Mouse (Mus musculus) limb, embryonic 10.5 days (tissue): ENCODE measurements around the gene Prph2. TPM values are rescaled to one million over a fixed set of nuclear protein-coding genes. Genes with fewer than 3 reads are reported as not detected.

ENCODE experiments used
- DNase-seq: peaks from one replicate; pipeline ENCODE4 v3.0.0-alpha.2; 2017; ENCODE audit warnings: low spot score
- H3K27ac ChIP-seq: fragments of 300-500 bp; sonication (generic); 2 replicates; pipeline ENCODE4 v1.5.1; 2016; ENCODE audit warnings: mild to moderate bottlenecking
- H3K27me3 ChIP-seq: fragments of 300-500 bp; sonication (generic); 2 replicates; pipeline ENCODE4 v1.6.1; 2016; ENCODE audit warnings: low read depth, mild to moderate bottlenecking; ENCODE audit not compliant: poor library complexity, severe bottlenecking
- H3K36me3 ChIP-seq: fragments of 300-500 bp; sonication (generic); 2 replicates; pipeline ENCODE4 v1.6.1; 2016; ENCODE audit warnings: mild to moderate bottlenecking, moderate library complexity
- H3K4me1 ChIP-seq: fragments of 300-500 bp; sonication (generic); 2 replicates; pipeline ENCODE4 v1.6.1; 2016
- H3K4me3 ChIP-seq: fragments of 300-500 bp; sonication (generic); 2 replicates; pipeline ENCODE4 v1.5.1; 2016; ENCODE audit warnings: mild to moderate bottlenecking, moderate library complexity
- H3K9me3 ChIP-seq: fragments of 300-500 bp; sonication (generic); replicated peaks from 2 replicates; pipeline ENCODE4 v1.6.1; 2016; ENCODE audit warnings: mild to moderate bottlenecking
- WGBS: fragments of 180-500 bp; shearing (Covaris S2); methylation state at CpG from one replicate; pipeline ENCODE4 v1.1.7; 2016; 5-methylcytosine and 5-hydroxymethylcytosine counted together
- polyA plus RNA-seq: library from polyadenylated mRNA; unstranded; fragments of >200 nt; fragmentation: Nextera tagmentation; extraction: Ambion mirVana; gene quantifications from 2 replicates; pipeline ENCODE4 v1.2.1, GENCODE M21; 2016

Prph2 gene
- polyA plus RNA-seq, 1 experiment from 2014 or later: not detected

GRCm38 (mm10) chr17:46942421-46942820 is 32.2 kb downstream of the Prph2 start:
- DNase-seq: no peak
- 97% methylated on average over 9 of the region's 9 CpGs for WGBS
- H3K27me3 ChIP-seq: no peaks in the 10 kb centered on the region
- H3K4me1 ChIP-seq: no peaks in the 10 kb centered on the region
- no peak overlapping the region for H3K27ac ChIP-seq
- H3K4me3 ChIP-seq: no peak overlapping the region
- peaks cover 100% of the 10 kb centered on the region for H3K36me3 ChIP-seq
- H3K9me3 ChIP-seq: no peaks in the 10 kb centered on the region

DNA sequence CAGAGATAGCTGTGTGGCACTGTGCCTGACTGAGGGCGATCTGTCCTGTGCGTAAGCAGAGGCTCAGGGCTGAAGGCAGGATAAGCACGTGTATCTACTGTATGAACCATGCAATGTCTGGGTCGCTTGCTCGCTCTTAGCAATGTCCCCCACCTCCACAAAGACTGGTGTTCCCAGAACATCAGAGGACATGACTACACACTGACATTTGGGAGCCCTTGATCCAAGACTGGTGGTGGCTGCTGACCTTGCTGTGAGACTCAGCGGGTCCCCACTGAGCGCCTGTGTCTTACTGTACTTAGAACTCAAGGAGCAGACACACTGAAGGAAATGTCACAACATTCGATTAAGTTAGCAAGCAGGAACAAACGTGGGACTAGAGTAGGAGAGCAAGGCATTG is 36.0 kb downstream of the Prph2 start:
- H3K27me3 ChIP-seq: no peaks in the 10 kb centered on the region
- H3K9me3 ChIP-seq: no peaks in the 10 kb centered on the region
- peaks cover 85% of the 10 kb centered on the region for H3K36me3 ChIP-seq
- no peak for DNase-seq
- no peaks in the 10 kb centered on the region for H3K4me1 ChIP-seq
- no peak overlapping the region for H3K4me3 ChIP-seq
- WGBS: 95% methylated on average over 9 of the region's 9 CpGs
- H3K27ac ChIP-seq: no peak overlapping the region

GRCm38 (mm10) chr17:46958045-46958444 is 47.8 kb downstream of the Prph2 start:
- no peaks in the 10 kb centered on the region for H3K4me1 ChIP-seq
- 89% methylated on average over 2 of the region's 2 CpGs for WGBS
- no peaks in the 10 kb centered on the region for H3K27me3 ChIP-seq
- H3K9me3 ChIP-seq: no peaks in the 10 kb centered on the region
- H3K27ac ChIP-seq: no peak overlapping the region
- no peak overlapping the region for H3K4me3 ChIP-seq
- peaks cover 100% of the 10 kb centered on the region for H3K36me3 ChIP-seq
- no peak for DNase-seq

GRCm38 (mm10) chr17:46960216-46960615 is 50.0 kb downstream of the Prph2 start:
- H3K36me3 ChIP-seq: peaks cover 100% of the 10 kb centered on the region

GRCm38 (mm10) chr17:46962153-46962552 is 51.9 kb downstream of the Prph2 start:
- no peak overlapping the region for H3K4me3 ChIP-seq
- DNase-seq: no peak
- no peaks in the 10 kb centered on the region for H3K4me1 ChIP-seq
- no peak overlapping the region for H3K27ac ChIP-seq
- no peaks in the 10 kb centered on the region for H3K9me3 ChIP-seq
- 84% methylated on average over 3 of the region's 3 CpGs for WGBS
- H3K27me3 ChIP-seq: no peaks in the 10 kb centered on the region
- peaks cover 100% of the 10 kb centered on the region for H3K36me3 ChIP-seq

More at GRCm38 (mm10) chr17:46960216-46960615, 50.0 kb downstream of the Prph2 start:
- no peaks in the 10 kb centered on the region for H3K27me3 ChIP-seq
- no peak overlapping the region for H3K4me3 ChIP-seq
- H3K27ac ChIP-seq: no peak overlapping the region
- no peaks in the 10 kb centered on the region for H3K4me1 ChIP-seq
- DNase-seq: no peak
- WGBS: 91% methylated on average over 10 of the region's 10 CpGs
- no peaks in the 10 kb centered on the region for H3K9me3 ChIP-seq

DNA sequence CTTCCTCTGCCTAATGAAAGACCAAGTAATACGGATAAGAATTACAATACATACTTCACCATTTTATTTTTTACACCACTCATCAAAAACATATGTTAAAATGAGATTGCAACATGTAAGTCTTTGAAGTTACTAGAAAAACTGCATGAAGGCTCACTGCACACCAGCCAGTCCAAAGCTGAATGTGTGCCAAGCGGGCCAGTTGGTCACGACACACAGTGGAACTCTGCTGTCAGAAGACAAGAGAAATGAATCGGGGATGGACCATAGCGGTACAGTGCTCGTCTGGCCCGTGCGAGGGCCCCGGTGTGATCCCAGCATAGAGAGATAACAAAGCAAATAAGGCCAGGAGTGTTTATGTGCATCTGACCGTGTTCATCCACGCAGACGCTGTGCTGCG is 52.9 kb downstream of the Prph2 start:
- WGBS: 94% methylated on average over 13 of the region's 13 CpGs
- no peak overlapping the region for H3K27ac ChIP-seq

GRCm38 (mm10) chr17:46966892-46967291 is 56.6 kb downstream of the Prph2 start:
- WGBS: 90% methylated on average over 14 of the region's 14 CpGs
- no peak overlapping the region for H3K27ac ChIP-seq
- H3K9me3 ChIP-seq: no peaks in the 10 kb centered on the region
- no peaks in the 10 kb centered on the region for H3K4me1 ChIP-seq
- no peak for DNase-seq
- no peak overlapping the region for H3K4me3 ChIP-seq
- no peaks in the 10 kb centered on the region for H3K27me3 ChIP-seq
- H3K36me3 ChIP-seq: peaks cover 99% of the 10 kb centered on the region

More for the DNA sequence above, 52.9 kb downstream of the Prph2 start:
- no peak overlapping the region for H3K4me3 ChIP-seq
- no peaks in the 10 kb centered on the region for H3K27me3 ChIP-seq
- peaks cover 100% of the 10 kb centered on the region for H3K36me3 ChIP-seq
- H3K4me1 ChIP-seq: no peaks in the 10 kb centered on the region
- DNase-seq: no peak
- no peaks in the 10 kb centered on the region for H3K9me3 ChIP-seq

DNA sequence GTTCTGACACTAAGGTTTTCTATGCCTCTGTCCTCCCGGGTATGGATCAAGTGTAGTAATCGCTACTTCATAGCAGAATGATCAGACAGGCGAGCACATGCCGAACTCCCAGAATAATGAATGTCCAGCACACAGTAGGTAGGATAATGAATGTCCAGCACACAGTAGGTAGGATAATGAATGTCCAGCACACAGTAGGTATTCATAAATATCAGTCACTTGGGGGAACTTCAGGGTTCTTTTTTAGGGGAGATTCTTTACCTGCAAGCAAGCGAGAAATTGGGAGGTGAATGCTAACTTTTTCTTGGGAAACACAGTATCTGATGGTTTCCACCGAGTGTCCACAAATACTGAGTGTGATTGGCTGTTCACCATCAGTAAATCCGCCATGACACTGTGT is 62.3 kb downstream of the Prph2 start:
- Histone ChIP-seq H3K4me3 (no peak overlapping the region), H3K27ac (no peak overlapping the region), H3K4me1 (no peaks in the 10 kb centered on the region), H3K27me3 (no peaks in the 10 kb centered on the region), H3K9me3 (no peaks in the 10 kb centered on the region), H3K36me3 (peaks cover 99% of the 10 kb centered on the region)
- WGBS: 95% methylated on average over 7 of the region's 7 CpGs
- DNase-seq: no peak

Other genes starting within 250 kb of the Prph2 start
- gene Rrp36, start 236.1 kb upstream of the Prph2 start, polyA plus RNA-seq: 70.8 and 72.5 TPM in 2 replicates
- gene Mea1, start 231.7 kb upstream of the Prph2 start, polyA plus RNA-seq: 143 and 145 TPM in 2 replicates
- 143 and 150 TPM in 2 replicates for gene Klhdc3, start 229.5 kb upstream of the Prph2 start, polyA plus RNA-seq
- 152 and 160 TPM in 2 replicates for gene Ppp2r5d, start 205.3 kb upstream of the Prph2 start, polyA plus RNA-seq
- gene Pex6, start 199.0 kb upstream of the Prph2 start, polyA plus RNA-seq: 24.6 and 26.9 TPM in 2 replicates
- 0.48 and 0.83 TPM in 2 replicates for gene Gnmt, start 181.3 kb upstream of the Prph2 start, polyA plus RNA-seq
- 63.6 and 67.5 TPM in 2 replicates for gene Cnpy3, start 158.2 kb upstream of the Prph2 start, polyA plus RNA-seq
- 0.73 and 1.2 TPM in 2 replicates for gene Ptcra, start 146.7 kb upstream of the Prph2 start, polyA plus RNA-seq
- 34.2 and 35.4 TPM in 2 replicates for gene 2310039H08Rik, start 137.8 kb upstream of the Prph2 start, polyA plus RNA-seq
- gene Rpl7l1, start 127.8 kb upstream of the Prph2 start, polyA plus RNA-seq: 224 and 254 TPM in 2 replicates
- 3.6 and 4.3 TPM in 2 replicates for gene Bicral, start 52.0 kb upstream of the Prph2 start, polyA plus RNA-seq
- gene Tbcc, start 19.8 kb upstream of the Prph2 start, polyA plus RNA-seq: 62.1 and 66.3 TPM in 2 replicates
- 18.5 and 18.8 TPM in 2 replicates for gene Ubr2, start 100.1 kb downstream of the Prph2 start, polyA plus RNA-seq